Mouse (Mus musculus): ENCODE measurements at regions not wholly inside any gene's neighbourhood (a gene's known extent, or its start where the extent isn't known, plus 50 kb on each side); places are given as distances from the start of the nearest gene placed in this dataset.

GRCm38 (mm10) chr10:19068377-19068776 lies 52.9 kb upstream of the Tnfaip3 start:
- no peak overlapping the region for H3K27ac ChIP-seq
- no peaks in the 10 kb centered on the region for H3K4me1 ChIP-seq
- 86% methylated on average over 5 of the region's 5 CpGs for WGBS
- H3K27me3 ChIP-seq (ENCODE audit: insufficient read depth, poor library complexity, severe bottlenecking) = no peaks in the 10 kb centered on the region
- no peaks in the 10 kb centered on the region for H3K9me3 ChIP-seq
- H3K36me3 ChIP-seq = no peaks in the 10 kb centered on the region
- no peak overlapping the region for H3K4me3 ChIP-seq
- DNase-seq (ENCODE audit: low spot score) = no peak

DNA sequence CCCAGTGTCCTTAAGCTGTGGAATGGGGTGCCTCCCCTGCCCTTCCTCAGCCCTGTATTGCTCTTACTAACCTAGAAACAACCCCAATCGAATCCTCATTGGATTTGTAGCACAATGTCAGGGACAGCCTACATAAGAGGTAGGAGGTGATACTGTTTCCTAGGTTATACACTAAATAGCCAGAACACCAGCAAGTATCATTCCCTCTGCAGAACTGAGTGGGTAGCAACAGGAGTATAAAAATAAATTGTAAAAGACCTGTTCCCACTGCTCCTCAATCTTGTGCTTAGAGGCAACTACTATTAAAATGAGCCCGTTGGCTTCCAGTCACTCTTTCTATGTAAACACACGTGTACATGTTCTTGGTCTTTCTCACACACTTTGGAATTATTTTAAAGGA lies 52.2 kb upstream of the Tnfaip3 start:
- peaks cover 7% of the 10 kb centered on the region for H3K4me1 ChIP-seq
- no peak for DNase-seq (ENCODE audit: low spot score)
- 80% methylated on average over 3 of the region's 3 CpGs for whole genome bisulfite sequencing

DNA sequence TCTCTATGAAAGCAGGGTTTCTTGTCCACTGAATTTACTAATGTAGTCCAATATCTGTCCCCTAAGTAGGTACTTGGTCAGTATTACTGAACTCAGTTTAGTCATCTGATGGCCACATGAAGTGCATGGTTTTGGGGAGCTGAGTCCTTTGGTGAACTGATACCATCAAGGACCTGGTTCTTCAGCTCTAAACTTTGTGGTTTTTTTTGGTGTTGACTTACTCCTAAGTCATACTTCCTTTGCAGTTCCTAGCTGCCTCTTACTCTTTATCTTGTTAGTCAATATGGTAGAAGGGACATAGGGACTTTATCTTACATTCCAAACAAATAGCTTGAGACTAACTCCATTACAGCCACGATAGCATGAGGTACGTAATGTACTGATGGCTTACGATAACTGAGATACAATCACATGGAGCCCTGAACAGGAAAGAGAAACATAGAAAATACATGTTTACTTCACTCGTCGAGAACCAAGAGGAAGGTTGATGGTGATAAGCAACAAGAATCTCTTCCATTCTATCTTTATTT lies 51.4 kb upstream of the Tnfaip3 start:
- no peak overlapping the region for H3K4me3 ChIP-seq
- H3K27me3 ChIP-seq (ENCODE audit: insufficient read depth, poor library complexity, severe bottlenecking) = no peaks in the 10 kb centered on the region
- no peaks in the 10 kb centered on the region for H3K36me3 ChIP-seq
- peaks cover 14% of the 10 kb centered on the region for H3K4me1 ChIP-seq
- no peaks in the 10 kb centered on the region for H3K9me3 ChIP-seq
- DNase-seq (ENCODE audit: low spot score) = no peak
- WGBS = 78% methylated on average over 5 of the region's 5 CpGs
- H3K27ac ChIP-seq = no peak overlapping the region

More for the DNA sequence above, 52.2 kb upstream of the Tnfaip3 start:
- Histone ChIP-seq H3K27ac (no peak overlapping the region), H3K36me3 (no peaks in the 10 kb centered on the region), H3K4me3 (no peak overlapping the region), H3K9me3 (no peaks in the 10 kb centered on the region), H3K27me3 (ENCODE audit: insufficient read depth, poor library complexity, severe bottlenecking) (no peaks in the 10 kb centered on the region)
